Mouse (Mus musculus) liver, postnatal 0 days (tissue): ENCODE results near the gene Ttc21a. TPM values are rescaled to one million over a fixed set of nuclear protein-coding genes. Genes with fewer than 3 reads are reported as not detected.

Experiments
- ATAC-seq: fragments of 200-750 bp; cut with Nextera tagmentation; 2 replicates; pipeline ENCODE4 v1.8.0; 2017; ENCODE audit warnings: mild to moderate bottlenecking, moderate library complexity
- DNase-seq: peaks from one replicate; pipeline ENCODE4 v3.0.0-alpha.2; 2016
- H3K27ac ChIP-seq: fragments of 300-500 bp; sonication (generic); 2 replicates; pipeline ENCODE4 v1.5.1; 2014; ENCODE audit warnings: antibody characterized with exemption, moderate library complexity, mild to moderate bottlenecking, low read depth
- H3K27me3 ChIP-seq: fragments of 300-500 bp; sonication (generic); 2 replicates; pipeline ENCODE4 v1.6.1; 2014; ENCODE audit warnings: low read length, control low read depth, mixed read lengths; ENCODE audit not compliant: insufficient read depth
- H3K36me3 ChIP-seq: fragments of 300-500 bp; sonication (generic); replicated peaks from 2 replicates; pipeline ENCODE4 v1.6.1; 2014; ENCODE audit warnings: mild to moderate bottlenecking, control low read depth, low read length, moderate library complexity, mixed read lengths; ENCODE audit not compliant: insufficient read depth
- H3K4me1 ChIP-seq: fragments of 300-500 bp; sonication (generic); 2 replicates; pipeline ENCODE4 v1.6.1; 2014; ENCODE audit warnings: antibody characterized with exemption, mild to moderate bottlenecking, control low read depth; ENCODE audit not compliant: insufficient read depth
- H3K4me2 ChIP-seq: fragments of 300-500 bp; sonication (generic); 2 replicates; pipeline ENCODE4 v1.6.1; 2014; ENCODE audit warnings: low read depth, mild to moderate bottlenecking, low read length, moderate library complexity, mixed read lengths
- H3K4me3 ChIP-seq: fragments of 300-500 bp; sonication (generic); 2 replicates; pipeline ENCODE4 v1.5.1; 2014; ENCODE audit warnings: low read depth, low read length
- H3K9ac ChIP-seq: fragments of 300-500 bp; sonication (generic); replicated peaks from 2 replicates; pipeline ENCODE4 v1.6.1; 2014; ENCODE audit warnings: mild to moderate bottlenecking, moderate library complexity
- H3K9me3 ChIP-seq: fragments of 300-500 bp; sonication (generic); 2 replicates; pipeline ENCODE4 v1.6.1; 2016; ENCODE audit warnings: mild to moderate bottlenecking, control low read depth, low read length, mixed read lengths
- CTCF ChIP-seq: sonication (generic); IDR thresholded peaks from 2 replicates; pipeline ENCODE4 v1.5.1; 2016; ENCODE audit warnings: antibody characterized with exemption, low read depth
- EP300 ChIP-seq: IDR thresholded peaks from 2 replicates; pipeline ENCODE4 v1.6.1; 2016; ENCODE audit warnings: antibody characterized with exemption, low read depth, mild to moderate bottlenecking
- WGBS: fragments of 180-500 bp; shearing (Covaris S2); extraction: QIAGEN DNeasy Blood & Tissue Kit; methylation state at CpG from one replicate; pipeline ENCODE4 v1.1.7; 2014; ENCODE audit not compliant: insufficient replicate concordance; 5-methylcytosine and 5-hydroxymethylcytosine counted together
- polyA plus RNA-seq: library from polyadenylated mRNA; unstranded; fragments of >200 nt; fragmentation: Nextera tagmentation; extraction: Ambion mirVana; gene quantifications from 2 replicates; pipeline ENCODE4 v1.2.1, GENCODE M21; 2015

Gene Ttc21a
- polyA plus RNA-seq, 1 experiment from 2014 or later: 0.22 TPM

DNA sequence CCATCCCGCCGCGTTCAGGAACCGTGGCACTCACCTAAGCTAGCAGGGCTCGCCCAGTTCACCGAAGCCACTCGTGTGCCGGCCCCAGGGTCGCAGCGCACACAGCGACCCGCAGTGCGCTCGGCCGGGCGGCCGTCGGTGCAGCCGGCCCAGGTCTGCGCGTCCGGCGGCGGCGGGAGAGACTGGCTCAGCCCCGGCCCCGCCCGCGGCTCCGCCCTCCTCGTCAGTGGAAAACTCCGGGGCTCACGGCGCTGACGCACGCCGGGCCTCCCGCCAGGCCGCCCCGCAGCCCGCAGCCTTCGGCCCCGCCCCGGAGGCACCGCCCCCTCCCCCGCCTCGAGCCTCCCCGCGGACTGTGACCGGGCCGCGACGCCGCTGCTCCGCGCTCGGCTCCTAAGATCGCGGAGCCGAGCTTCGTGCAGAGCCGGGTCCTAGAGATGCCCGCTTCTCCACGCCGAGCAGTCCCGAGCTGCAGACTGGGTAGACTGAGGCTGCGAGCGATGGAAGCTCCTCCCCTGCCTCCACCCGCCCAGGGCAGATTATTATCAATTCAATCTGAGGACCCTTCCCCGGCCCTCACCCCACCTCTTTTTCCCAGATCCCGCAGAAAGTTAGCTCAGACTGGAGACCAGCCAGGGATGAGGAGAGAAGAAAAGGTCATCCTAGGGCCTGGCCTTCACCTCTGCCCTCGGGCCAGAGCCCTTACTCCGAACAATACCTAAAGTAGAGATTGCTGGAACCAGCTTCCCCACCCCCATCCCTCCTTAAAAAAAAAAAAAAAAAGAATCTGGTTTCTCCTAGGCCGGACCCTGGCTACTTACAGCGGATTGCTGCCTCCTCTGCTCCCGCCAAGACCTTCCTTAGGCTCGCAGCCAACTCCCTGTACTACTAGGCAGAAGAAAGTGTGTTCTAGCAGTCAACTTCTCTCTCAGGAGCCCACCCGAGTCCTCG is 46.5 kb downstream of the Ttc21a start:
- TF ChIP-seq CTCF: no peak
- TF ChIP-seq EP300: no peak
- 4% methylated on average over 45 of the region's 79 CpGs for WGBS
- no peaks in the 10 kb centered on the region for H3K36me3 ChIP-seq
- 0 out of 2 replicates have a peak, but pooled peaks cover 2% of the 10 kb centered on the region for H3K27me3 ChIP-seq
- peak overlapping the region; percentile 79 for H3K4me2 ChIP-seq
- DNase-seq: peak; percentile 93
- peak overlapping the region; percentile 83 for H3K27ac ChIP-seq
- peak overlapping the region; percentile 86 for H3K9ac ChIP-seq
- no peaks in the 10 kb centered on the region for H3K9me3 ChIP-seq
- H3K4me3 ChIP-seq: peak overlapping the region; percentile 77
- peak; percentile 77 for ATAC-seq
- peaks cover 32% of the 10 kb centered on the region for H3K4me1 ChIP-seq

DNA sequence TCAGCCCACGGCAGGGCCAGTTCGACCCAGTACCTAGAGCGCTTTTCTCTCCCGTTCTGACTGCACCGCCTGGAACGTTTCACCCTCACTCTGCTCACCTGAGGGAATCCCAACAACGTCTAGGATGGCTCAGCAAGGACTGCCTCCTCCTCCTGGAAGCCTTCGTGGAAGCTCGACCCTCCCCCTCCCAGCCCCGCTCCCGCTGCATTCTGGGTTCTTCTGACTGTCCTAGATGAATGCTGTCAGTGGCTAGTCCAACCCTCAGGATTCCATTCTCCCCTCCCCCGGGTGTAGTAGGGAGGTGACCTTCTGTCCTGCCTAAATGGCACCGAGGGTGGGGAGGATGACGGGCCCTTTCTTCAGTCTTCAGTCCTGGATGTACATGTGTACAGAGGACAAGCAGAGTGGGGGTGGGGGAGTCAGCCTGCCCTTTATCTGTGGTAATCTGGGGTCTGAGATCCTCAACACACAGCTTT is 47.2 kb downstream of the Ttc21a start, which contains the start of gene Csrnp1:
TSS of gene Csrnp1 (minus strand) at position 123 of the 476 bp plus-strand sequence.
- DNase-seq (peak; percentile 68), ATAC-seq (peak; percentile 36)
- Histone ChIP-seq H3K4me3 (peak within 1 kb of the TSS; percentile 77), H3K4me1 (peaks cover 25% of the 10 kb centered on the region), H3K27ac (peak within 1 kb of the TSS; percentile 83), H3K36me3 (no peaks in the 10 kb centered on the region), H3K9ac (peak within 1 kb of the TSS; percentile 86), H3K27me3 (0 out of 2 replicates have a peak, but pooled peaks cover 2% of the 10 kb centered on the region), H3K9me3 (no peaks in the 10 kb centered on the region), H3K4me2 (peak within 1 kb of the TSS; percentile 79)
- WGBS: 22% methylated on average over 14 of the region's 14 CpGs
- TF ChIP-seq EP300 (no peak), CTCF (no peak)

DNA sequence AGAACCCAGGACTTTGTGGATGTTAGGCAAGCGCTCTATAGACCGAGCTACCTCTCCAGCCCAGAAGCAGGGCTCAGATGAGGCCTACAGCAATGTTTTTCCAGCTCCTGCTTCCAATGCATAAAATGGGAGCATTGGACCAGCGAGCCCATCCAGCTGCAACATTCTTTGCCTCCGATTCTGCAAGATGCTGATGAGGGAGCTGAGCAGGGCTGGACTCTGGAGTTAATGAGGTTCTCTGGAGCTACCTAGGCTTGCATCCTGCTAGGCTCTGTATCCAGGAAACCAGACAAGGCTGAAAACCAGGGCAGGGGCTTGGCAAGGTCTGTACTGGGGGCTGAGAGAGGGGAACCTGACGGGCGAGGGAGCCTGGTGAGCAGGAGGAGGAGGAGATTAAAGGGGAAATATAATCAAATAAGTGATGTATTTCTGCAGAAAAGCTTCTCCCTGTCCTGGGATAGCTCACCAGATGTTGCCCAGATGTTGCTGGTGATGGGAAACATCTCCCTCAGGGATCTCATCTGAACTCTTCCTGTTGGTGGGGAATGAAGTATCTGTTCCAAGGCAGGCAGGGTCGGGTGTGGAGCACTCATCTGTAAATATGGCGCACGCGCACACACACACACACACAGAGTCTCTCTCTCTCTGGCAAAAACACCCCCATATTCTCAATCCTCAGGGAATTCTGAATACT is 48.6 kb downstream of the Ttc21a start:
- WGBS: 75% methylated on average over 10 of the region's 10 CpGs
- DNase-seq: no peak
- Histone ChIP-seq H3K4me3 (no peak overlapping the region), H3K27me3 (0 out of 2 replicates have a peak, but pooled peaks cover 2% of the 10 kb centered on the region), H3K9me3 (no peaks in the 10 kb centered on the region), H3K4me1 (peaks cover 14% of the 10 kb centered on the region), H3K9ac (no peak overlapping the region), H3K36me3 (no peaks in the 10 kb centered on the region), H3K4me2 (no peak overlapping the region), H3K27ac (no peak overlapping the region)
- TF ChIP-seq CTCF (no peak), EP300 (no peak)
- ATAC-seq: no peak

DNA sequence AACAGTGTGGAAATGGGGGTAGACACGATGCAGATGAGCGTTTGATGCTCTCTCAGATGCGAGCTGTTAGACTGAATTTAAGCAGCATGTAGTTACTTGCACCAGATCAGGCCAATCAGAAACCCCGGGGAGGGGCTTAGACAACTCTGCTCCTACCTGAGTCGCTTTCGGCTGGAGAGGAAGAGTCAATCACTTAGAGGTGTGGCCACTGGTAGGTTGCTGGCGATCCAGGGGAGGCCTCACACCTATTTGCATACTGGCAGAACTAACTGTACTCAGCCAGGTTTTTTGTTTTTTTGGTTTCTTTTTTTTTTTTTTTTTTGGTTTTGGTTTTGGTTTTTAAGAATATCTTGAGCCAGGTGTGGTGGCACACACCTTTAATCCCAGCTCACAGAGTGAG is 50.9 kb downstream of the Ttc21a start:
- Histone ChIP-seq H3K4me2 (no peak overlapping the region), H3K4me1 (peaks cover 5% of the 10 kb centered on the region), H3K36me3 (no peaks in the 10 kb centered on the region), H3K4me3 (no peak overlapping the region), H3K9me3 (no peaks in the 10 kb centered on the region), H3K27me3 (0 out of 2 replicates have a peak, but pooled peaks cover 2% of the 10 kb centered on the region), H3K9ac (no peak overlapping the region), H3K27ac (no peak overlapping the region)
- TF ChIP-seq CTCF (no peak), EP300 (no peak)
- peak; percentile 30 for ATAC-seq
- no peak for DNase-seq
- 56% methylated on average over 7 of the region's 7 CpGs for WGBS

DNA sequence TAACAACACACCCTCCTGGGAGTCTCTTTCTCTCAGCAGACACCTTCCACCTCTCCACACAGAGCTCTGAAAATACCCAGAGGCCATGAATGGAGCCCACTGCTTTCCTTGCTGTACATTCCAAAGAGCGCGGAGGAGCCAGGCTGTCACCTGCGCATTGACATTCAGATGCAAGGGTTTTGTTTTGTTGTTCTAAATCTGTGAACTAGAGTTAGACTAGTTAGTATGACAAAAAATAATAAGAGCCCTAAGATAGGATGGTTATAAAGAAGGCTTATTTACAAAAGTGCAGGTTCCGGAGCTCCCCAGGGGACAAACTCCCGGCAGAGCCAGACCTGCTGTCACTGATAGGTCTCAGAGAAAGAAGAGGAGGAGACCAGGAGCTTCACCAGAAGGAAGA is 53.9 kb downstream of the Ttc21a start:
- Histone ChIP-seq H3K9me3 (no peaks in the 10 kb centered on the region), H3K27ac (no peak overlapping the region), H3K4me2 (no peak overlapping the region), H3K9ac (no peak overlapping the region), H3K27me3 (no peaks in the 10 kb centered on the region), H3K4me3 (no peak overlapping the region), H3K36me3 (no peaks in the 10 kb centered on the region), H3K4me1 (no peaks in the 10 kb centered on the region)
- TF ChIP-seq EP300: no peak
- TF ChIP-seq CTCF: no peak
- 59% methylated on average over 5 of the region's 5 CpGs for WGBS
- no peak for DNase-seq
- no peak for ATAC-seq
